Mouse (Mus musculus) forebrain, embryonic 12.5 days (tissue): ENCODE data around the gene Laptm5. TPM values are rescaled to one million over a fixed set of nuclear protein-coding genes. Genes with fewer than 3 reads are reported as not detected.

Experiments
- ATAC-seq: fragments of 200-750 bp; cut with Nextera tagmentation; 2 replicates; pipeline ENCODE4 v1.8.0; 2017; ENCODE audit warnings: moderate TSS enrichment; ENCODE audit not compliant: low FRiP score
- H3K27ac ChIP-seq: fragments of 300-500 bp; sonication (generic); 2 replicates; pipeline ENCODE4 v1.5.1; 2016; ENCODE audit warnings: mild to moderate bottlenecking
- H3K27me3 ChIP-seq: fragments of 300-500 bp; sonication (generic); 2 replicates; pipeline ENCODE4 v1.6.1; 2016; ENCODE audit warnings: mild to moderate bottlenecking
- H3K36me3 ChIP-seq: fragments of 300-500 bp; sonication (generic); replicated peaks from 2 replicates; pipeline ENCODE4 v1.6.1; 2016; ENCODE audit warnings: mild to moderate bottlenecking
- H3K4me1 ChIP-seq: fragments of 300-500 bp; sonication (generic); 2 replicates; pipeline ENCODE4 v1.6.1; 2016
- H3K4me2 ChIP-seq: fragments of 300-500 bp; sonication (generic); 2 replicates; pipeline ENCODE4 v1.6.1; 2016; ENCODE audit warnings: mild to moderate bottlenecking, moderate library complexity
- H3K4me3 ChIP-seq: fragments of 300-500 bp; sonication (generic); replicated peaks from 2 replicates; pipeline ENCODE4 v1.5.1; 2016; ENCODE audit warnings: mild to moderate bottlenecking
- H3K9ac ChIP-seq: fragments of 300-500 bp; sonication (generic); 2 replicates; pipeline ENCODE4 v1.6.1; 2016; ENCODE audit warnings: mild to moderate bottlenecking
- H3K9me3 ChIP-seq: fragments of 300-500 bp; sonication (generic); 2 replicates; pipeline ENCODE4 v1.6.1; 2016
- WGBS: fragments of 180-500 bp; shearing (Covaris S2); methylation state at CpG from one replicate; pipeline ENCODE4 v1.1.7; 2016; 5-methylcytosine and 5-hydroxymethylcytosine counted together
- polyA plus RNA-seq: library from polyadenylated mRNA; unstranded; fragments of >200 nt; fragmentation: Nextera tagmentation; extraction: Ambion mirVana; gene quantifications from 2 replicates; pipeline ENCODE4 v1.2.1, GENCODE M21; 2016

Gene Laptm5
- polyA plus RNA-seq: 16.8 and 17.0 TPM in 2 replicates

DNA sequence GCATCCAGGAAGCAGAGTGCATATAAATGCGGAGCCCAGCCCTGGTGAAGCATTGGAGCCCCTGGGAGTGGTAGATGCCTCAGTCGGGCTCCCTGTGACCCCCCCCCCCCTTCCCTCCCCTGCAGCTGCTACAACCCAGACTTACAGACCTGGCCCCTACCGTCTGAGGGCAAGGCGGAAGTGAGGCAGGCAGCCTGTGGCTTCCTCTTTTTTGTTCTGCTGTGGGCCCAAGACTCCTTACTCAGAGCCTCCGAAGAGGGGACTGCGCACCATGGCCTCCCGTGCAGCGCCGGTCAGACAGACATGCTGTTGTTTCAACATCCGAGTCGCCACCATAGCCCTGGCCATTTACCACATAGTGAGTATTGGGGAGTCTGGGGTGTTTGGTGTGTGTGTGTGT is at the start of gene Laptm5:
Gene Laptm5 (plus strand): TSS at position 49 of the 400 bp plus-strand sequence.
- no peaks in the 10 kb centered on the region for H3K36me3 ChIP-seq
- peaks cover 14% of the 10 kb centered on the region for H3K4me1 ChIP-seq
- WGBS: 73% methylated on average over 11 of the region's 11 CpGs
- no peak within 1 kb of the TSS for H3K4me3 ChIP-seq
- ATAC-seq: no peak
- no peak within 1 kb of the TSS for H3K4me2 ChIP-seq
- H3K27ac ChIP-seq: no peak within 1 kb of the TSS
- no peak within 1 kb of the TSS for H3K9ac ChIP-seq
- no peaks in the 10 kb centered on the region for H3K9me3 ChIP-seq
- no peaks in the 10 kb centered on the region for H3K27me3 ChIP-seq

DNA sequence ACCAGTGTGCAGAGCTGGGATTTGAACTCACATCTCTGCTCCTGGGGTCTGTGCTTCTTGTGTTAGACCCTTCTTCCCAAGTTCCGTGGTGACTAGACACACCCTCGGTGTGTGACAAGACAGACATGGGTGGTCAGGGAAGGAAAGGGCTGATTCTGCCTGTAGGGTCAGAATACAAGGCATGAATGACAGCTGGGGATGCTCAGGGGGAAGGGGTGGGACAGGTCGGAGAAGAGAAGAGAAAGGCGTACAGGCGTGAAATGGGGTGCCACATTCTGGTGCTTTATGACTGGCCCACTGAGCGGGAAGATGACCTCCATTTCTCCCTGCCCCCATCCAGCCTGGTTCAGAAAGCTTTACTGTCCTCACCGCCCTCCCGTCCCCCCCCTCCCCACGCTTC is 47.5 kb upstream of the Laptm5 start:
- Histone ChIP-seq H3K27ac (peak overlapping the region; percentile 75), H3K4me2 (peak overlapping the region; percentile 27; the same call in 1 of the 2 replicates), H3K36me3 (no peaks in the 10 kb centered on the region), H3K9ac (no peak overlapping the region), H3K9me3 (no peaks in the 10 kb centered on the region), H3K27me3 (peaks cover 94% of the 10 kb centered on the region), H3K4me3 (no peak overlapping the region), H3K4me1 (peaks cover 43% of the 10 kb centered on the region)
- 16% methylated on average over 6 of the region's 9 CpGs for WGBS
- ATAC-seq: peak; percentile 39

DNA sequence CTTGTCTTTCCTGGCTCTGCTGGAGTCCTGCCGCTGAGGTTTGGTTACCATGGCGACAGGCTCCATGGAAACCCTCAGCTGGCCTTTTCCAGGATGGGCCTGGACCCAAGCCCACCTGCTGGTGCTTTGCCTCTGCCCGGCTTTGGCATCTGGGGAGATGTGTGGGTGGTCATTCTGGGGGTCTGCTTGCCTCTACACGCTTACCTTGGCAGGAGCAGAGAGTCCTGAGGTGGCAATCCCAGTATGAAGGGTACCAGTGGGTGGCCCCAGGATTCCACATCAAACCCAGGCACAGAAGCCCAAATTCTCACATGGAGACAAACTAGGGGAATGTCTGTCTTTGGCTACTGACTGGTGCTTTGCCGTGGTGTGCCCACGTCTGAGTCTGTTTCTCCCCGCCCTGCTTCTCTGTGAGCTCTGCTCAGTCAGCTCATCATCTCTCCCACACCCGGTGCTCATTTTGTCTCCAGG is 47.0 kb upstream of the Laptm5 start:
- peak; percentile 71 for ATAC-seq
- 11% methylated on average over 8 of the region's 8 CpGs for WGBS
- Histone ChIP-seq H3K36me3 (no peaks in the 10 kb centered on the region), H3K9me3 (no peaks in the 10 kb centered on the region), H3K27ac (peak overlapping the region; percentile 80), H3K4me1 (peaks cover 43% of the 10 kb centered on the region), H3K4me2 (peak overlapping the region; percentile 27; the same call in 1 of the 2 replicates), H3K27me3 (peaks cover 90% of the 10 kb centered on the region), H3K9ac (no peak overlapping the region), H3K4me3 (no peak overlapping the region)

DNA sequence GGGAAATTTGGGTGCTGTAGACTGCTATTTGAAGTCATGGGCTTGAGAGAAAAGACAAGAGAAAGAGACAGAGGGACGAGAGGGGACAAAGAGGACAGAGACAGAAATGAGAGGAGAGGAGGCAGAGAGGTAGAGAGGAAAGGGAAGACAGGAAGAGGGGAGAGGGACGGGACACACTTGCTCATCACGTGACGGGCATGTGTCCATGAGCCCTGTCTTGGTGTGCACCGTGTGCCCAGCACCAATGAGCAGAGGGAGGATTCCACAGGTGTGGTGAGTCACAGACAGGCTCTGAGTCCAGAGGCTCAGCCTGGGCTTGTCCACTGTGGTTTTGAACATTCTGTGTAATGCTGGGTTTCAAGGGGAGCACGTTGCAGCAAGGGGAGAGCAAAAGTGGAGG is 45.0 kb upstream of the Laptm5 start:
- ATAC-seq: no peak
- Histone ChIP-seq H3K9ac (no peak overlapping the region), H3K27me3 (peaks cover 88% of the 10 kb centered on the region), H3K9me3 (no peaks in the 10 kb centered on the region), H3K36me3 (no peaks in the 10 kb centered on the region), H3K4me3 (no peak overlapping the region), H3K27ac (no peak overlapping the region), H3K4me2 (no peak overlapping the region), H3K4me1 (peaks cover 39% of the 10 kb centered on the region)
- 64% methylated on average over 6 of the region's 6 CpGs for WGBS

DNA sequence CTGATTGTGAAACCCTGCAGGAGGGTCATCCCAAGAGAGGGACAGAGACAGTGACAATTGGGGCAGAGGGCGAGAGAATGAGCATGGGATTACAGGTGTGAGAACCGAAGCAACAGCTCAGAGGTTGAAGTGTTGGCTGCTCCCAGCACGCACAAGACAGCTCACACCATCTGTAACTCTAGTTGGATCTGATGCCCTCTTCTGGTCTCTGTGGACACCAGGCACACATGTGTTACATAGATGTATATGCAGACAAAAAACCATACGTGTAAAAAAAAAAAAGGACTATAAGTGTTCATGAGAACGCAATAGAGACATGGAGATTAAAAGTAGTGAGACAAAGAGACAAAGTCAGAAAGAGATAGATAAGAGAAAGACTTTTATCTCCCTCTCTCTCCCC is 44.1 kb upstream of the Laptm5 start:
- 59% methylated on average over 5 of the region's 5 CpGs for WGBS
- peaks cover 39% of the 10 kb centered on the region for H3K4me1 ChIP-seq
- ATAC-seq: no peak
- no peak overlapping the region for H3K9ac ChIP-seq
- H3K4me3 ChIP-seq: no peak overlapping the region
- H3K27me3 ChIP-seq: peaks cover 88% of the 10 kb centered on the region
- no peaks in the 10 kb centered on the region for H3K36me3 ChIP-seq
- no peak overlapping the region for H3K4me2 ChIP-seq
- H3K9me3 ChIP-seq: no peaks in the 10 kb centered on the region
- H3K27ac ChIP-seq: no peak overlapping the region

DNA sequence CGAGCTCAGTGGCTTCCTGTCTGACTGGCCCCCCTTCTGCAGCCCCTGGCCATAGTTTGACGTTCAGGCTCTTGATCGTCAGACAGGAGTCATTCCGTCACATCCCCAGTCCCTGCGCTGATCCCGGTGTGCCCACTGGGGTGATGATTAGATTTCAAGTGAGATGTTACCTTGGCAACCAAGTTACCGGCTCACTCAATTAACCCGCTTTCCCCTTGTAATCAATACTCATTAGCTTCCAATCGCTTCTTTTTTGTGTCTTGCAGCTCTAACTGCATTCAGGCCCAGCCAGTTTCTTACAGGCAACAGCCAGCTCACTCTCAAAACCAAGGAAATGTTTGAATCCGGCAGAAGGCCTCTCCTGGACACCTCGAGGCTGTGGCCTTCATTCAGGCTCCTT is 40.5 kb upstream of the Laptm5 start:
- Histone ChIP-seq H3K27ac (no peak overlapping the region; the same call in 1 of the 2 replicates), H3K4me1 (peaks cover 34% of the 10 kb centered on the region), H3K4me3 (no peak overlapping the region), H3K9ac (no peak overlapping the region), H3K36me3 (no peaks in the 10 kb centered on the region), H3K27me3 (peaks cover 86% of the 10 kb centered on the region), H3K4me2 (no peak overlapping the region), H3K9me3 (no peaks in the 10 kb centered on the region)
- WGBS: 12% methylated on average over 11 of the region's 11 CpGs
- no peak; the same call in 1 of the 2 replicates for ATAC-seq

DNA sequence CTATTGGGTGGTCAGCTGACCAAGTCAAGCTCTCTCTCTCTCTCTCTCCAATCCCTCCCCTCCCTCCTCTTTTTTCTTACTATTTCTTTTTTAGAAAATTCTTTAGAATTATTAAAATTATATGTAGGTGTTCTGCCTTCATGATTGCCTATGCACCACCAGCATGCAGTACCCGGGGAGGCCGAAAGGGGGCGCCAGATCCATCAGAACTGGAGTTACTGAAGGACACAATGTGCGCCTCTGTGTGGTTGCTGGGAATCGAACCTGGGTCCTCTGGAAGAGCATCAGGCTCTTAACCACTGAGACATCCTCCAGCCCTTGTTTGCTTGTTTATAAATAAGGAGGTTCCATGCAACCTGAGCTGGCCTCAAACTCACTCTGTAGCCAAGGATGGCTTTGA is 39.5 kb upstream of the Laptm5 start:
- H3K9ac ChIP-seq: no peak overlapping the region
- no peak overlapping the region for H3K4me3 ChIP-seq
- no peaks in the 10 kb centered on the region for H3K36me3 ChIP-seq
- no peak overlapping the region for H3K4me2 ChIP-seq
- no peaks in the 10 kb centered on the region for H3K9me3 ChIP-seq
- no peak for ATAC-seq
- no peak overlapping the region for H3K27ac ChIP-seq
- peaks cover 33% of the 10 kb centered on the region for H3K4me1 ChIP-seq
- WGBS: 83% methylated on average over 5 of the region's 5 CpGs
- H3K27me3 ChIP-seq: peaks cover 81% of the 10 kb centered on the region

DNA sequence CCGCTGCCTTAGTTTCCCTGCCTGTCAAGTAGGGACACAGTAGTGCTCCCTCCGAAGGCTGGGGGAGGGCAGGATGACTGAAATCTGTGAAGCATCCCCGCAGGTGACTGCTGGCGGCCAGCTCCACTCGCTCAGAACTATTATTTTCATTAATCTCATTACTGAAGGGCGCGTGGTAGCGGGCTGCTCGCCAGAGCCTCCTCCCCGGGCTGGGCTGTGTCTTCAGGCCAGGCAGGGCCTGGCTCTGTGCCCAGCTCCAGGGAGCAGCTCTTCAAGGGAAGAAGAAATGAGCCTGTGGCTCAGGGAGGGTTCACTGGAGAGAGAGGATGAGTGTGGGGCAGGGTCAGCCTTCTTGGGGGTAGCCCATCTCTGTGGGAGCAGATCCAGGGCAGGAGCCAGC is 38.3 kb upstream of the Laptm5 start:
- peaks cover 33% of the 10 kb centered on the region for H3K4me1 ChIP-seq
- H3K9ac ChIP-seq: no peak overlapping the region; the same call in 1 of the 2 replicates
- ATAC-seq: peak; percentile 34; the same call in 1 of the 2 replicates
- 11% methylated on average over 10 of the region's 10 CpGs for WGBS
- no peak overlapping the region for H3K4me3 ChIP-seq
- H3K4me2 ChIP-seq: 0 out of 2 replicates have a peak overlapping the region, but pooled peaks have one; percentile 0
- H3K36me3 ChIP-seq: no peaks in the 10 kb centered on the region
- H3K27ac ChIP-seq: 0 out of 2 replicates have a peak overlapping the region, but pooled peaks have one; percentile 25
- peaks cover 77% of the 10 kb centered on the region for H3K27me3 ChIP-seq
- H3K9me3 ChIP-seq: no peaks in the 10 kb centered on the region

DNA sequence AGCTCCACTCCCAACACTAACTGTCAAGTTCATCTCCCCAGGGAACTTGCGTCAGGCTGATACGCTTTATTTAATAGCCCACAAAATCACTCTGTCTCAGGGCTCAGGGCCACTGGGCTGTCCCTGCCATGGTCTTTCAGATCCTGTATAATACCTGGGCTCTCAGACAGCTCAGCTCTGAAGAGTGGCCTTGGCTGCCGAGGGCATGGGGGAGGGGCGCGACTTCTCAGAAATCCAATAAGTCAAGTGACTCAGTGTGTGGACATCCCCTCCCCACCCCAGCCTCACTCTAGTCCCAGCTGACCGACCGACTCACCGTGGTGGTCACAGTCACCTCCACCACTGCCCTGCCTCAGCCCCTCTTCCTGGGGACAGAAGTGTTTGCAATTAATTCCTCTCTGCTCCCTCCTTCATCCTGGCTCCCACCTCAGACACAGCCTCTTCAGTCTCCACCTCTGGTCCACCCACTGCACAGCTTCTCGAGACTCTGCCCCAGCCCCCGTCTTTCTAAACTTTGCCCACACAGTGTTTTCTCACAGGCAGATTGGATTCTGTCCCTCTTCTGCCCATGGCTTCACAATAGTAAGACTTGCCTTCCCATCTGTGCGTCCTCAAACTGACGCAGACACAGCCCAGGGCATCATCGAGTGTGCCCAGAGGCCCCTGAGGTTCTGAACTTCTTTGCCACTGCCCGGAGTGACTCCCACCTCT is 36.8 kb upstream of the Laptm5 start:
- Histone ChIP-seq H3K27me3 (peaks cover 73% of the 10 kb centered on the region), H3K9ac (no peak overlapping the region), H3K36me3 (no peaks in the 10 kb centered on the region), H3K4me1 (peaks cover 33% of the 10 kb centered on the region), H3K27ac (no peak overlapping the region), H3K4me2 (no peak overlapping the region), H3K9me3 (no peaks in the 10 kb centered on the region), H3K4me3 (no peak overlapping the region)
- no peak for ATAC-seq
- 58% methylated on average over 14 of the region's 14 CpGs for WGBS

DNA sequence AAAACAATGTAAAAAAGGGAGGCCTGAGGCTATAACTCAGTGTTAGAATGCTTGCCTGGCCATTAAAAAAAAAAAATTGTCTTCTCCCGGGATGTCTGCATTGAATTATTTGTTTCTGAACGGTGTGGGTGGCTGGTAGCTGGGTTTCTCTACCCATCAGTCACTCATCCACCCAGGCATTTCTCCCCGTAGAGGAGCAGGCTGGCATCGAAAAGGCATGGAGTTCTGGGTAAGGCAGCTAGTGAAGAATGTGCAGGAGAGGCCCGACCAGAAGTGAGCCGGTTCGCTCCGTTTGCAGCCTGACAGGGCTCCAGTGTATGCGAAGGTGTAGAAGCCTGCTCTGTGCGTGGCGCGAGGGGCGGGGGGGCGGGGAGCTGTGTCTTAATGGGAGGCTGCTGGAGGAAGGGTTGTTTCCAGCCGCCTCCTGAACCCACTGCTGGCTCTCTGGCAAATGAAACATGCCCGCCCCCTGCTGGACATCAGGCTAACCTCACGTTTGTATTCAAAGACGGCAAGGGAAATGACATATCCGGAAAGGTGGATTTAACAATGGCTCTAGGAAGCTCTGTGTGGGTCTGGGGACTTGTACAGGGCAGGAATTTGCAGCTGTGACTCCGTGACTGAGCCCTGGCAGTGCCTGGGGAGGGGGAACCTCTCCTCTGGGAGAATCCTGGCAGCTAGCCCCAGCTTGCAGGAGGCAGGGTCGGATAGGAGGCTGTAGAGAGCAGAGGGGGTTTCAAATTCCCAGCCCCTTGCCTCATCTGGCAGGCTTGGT is 34.5 kb upstream of the Laptm5 start:
- peak overlapping the region; percentile 49 for H3K4me2 ChIP-seq
- H3K27me3 ChIP-seq: peaks cover 52% of the 10 kb centered on the region
- peak; percentile 84 for ATAC-seq
- H3K9ac ChIP-seq: peak overlapping the region; percentile 33; the same call in 1 of the 2 replicates
- H3K36me3 ChIP-seq: no peaks in the 10 kb centered on the region
- no peaks in the 10 kb centered on the region for H3K9me3 ChIP-seq
- 6% methylated on average over 21 of the region's 21 CpGs for WGBS
- H3K27ac ChIP-seq: no peak overlapping the region
- H3K4me1 ChIP-seq: peaks cover 25% of the 10 kb centered on the region
- H3K4me3 ChIP-seq: peak overlapping the region; percentile 16; the same call in 1 of the 2 replicates

DNA sequence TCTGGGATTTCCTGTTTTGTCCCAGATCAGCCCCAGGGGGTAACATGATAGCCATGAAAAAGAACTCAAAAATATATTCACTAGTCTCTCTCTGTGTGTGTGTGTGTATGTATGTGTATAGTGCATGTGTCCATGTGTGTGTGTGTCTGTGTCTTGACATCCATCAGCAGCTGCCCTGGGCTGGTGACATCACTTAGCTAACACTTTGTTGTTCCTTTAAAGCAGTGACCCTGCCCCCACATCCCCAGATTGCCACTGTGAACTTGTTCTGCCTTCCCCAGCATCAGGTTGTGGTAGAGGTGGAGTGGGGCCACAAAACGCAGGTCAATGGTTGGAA is 33.9 kb upstream of the Laptm5 start:
- H3K27ac ChIP-seq: no peak overlapping the region
- H3K4me3 ChIP-seq: no peak overlapping the region
- ATAC-seq: peak; percentile 2; the same call in 1 of the 2 replicates
- H3K36me3 ChIP-seq: no peaks in the 10 kb centered on the region
- WGBS: 73% methylated on average over 1 of the region's 1 CpGs
- H3K4me2 ChIP-seq: no peak overlapping the region; the same call in 1 of the 2 replicates
- H3K27me3 ChIP-seq: peaks cover 47% of the 10 kb centered on the region
- H3K4me1 ChIP-seq: peaks cover 25% of the 10 kb centered on the region
- H3K9ac ChIP-seq: no peak overlapping the region
- no peaks in the 10 kb centered on the region for H3K9me3 ChIP-seq

DNA sequence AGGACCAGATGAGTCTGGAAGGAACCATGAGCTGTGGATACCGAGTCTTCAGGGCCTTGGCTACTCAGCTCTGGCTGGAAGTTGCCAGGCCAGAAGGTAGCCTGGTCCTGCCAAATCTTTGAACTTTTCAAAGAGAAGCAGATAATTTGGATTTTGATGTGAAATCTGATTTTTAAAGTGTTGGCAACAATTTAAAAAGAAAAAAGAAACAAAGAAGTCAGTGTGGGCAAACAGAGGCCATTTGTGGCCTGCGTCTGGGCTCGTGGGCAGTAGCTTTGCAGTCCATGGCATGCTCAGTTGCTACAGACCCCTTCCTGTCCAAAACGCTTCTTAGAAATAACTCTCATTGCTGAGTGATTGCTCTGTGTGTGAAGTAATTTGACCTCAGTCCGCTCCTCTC is 31.6 kb upstream of the Laptm5 start:
- no peaks in the 10 kb centered on the region for H3K9me3 ChIP-seq
- 75% methylated on average over 5 of the region's 5 CpGs for WGBS
- ATAC-seq: no peak
- H3K27ac ChIP-seq: no peak overlapping the region
- peaks cover 28% of the 10 kb centered on the region for H3K27me3 ChIP-seq
- peaks cover 8% of the 10 kb centered on the region for H3K4me1 ChIP-seq
- H3K9ac ChIP-seq: no peak overlapping the region
- no peaks in the 10 kb centered on the region for H3K36me3 ChIP-seq
- H3K4me3 ChIP-seq: no peak overlapping the region
- no peak overlapping the region for H3K4me2 ChIP-seq
